Mouse (Mus musculus) neutrophil, adult 65 days (primary cell): ENCODE data around the gene Desi1. TPM values are rescaled to one million over a fixed set of nuclear protein-coding genes. Genes with fewer than 3 reads are reported as not detected.

Experiments
- total RNA-seq: library from RNA; stranded (reverse); gene quantifications from 2 replicates; pipeline ENCODE4 v1.2.4, GENCODE M21; 2023

The Desi1 gene
- 19.1 and 24.3 TPM in 2 replicates for total RNA-seq

DNA sequence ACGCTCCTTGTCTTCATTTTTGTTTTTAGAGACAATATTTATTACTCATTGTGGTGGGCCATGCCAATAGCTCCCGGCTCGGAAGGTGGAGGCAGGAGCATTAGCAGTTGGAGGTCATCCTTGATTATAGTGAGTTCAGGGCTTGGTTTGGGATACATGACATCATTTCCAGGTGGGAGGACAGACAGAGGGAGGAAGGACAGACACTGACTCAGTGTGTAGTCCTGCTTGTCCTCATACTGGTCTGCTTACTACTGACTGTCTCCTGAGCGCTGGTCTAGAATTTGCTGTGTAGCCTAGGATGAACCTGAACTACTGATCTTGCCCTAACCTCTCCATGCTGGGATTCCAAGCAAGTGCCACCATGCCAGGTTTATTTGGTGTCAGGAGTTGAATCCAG is at the start of gene Desi1:
Gene Desi1, minus strand, starts transcription at position 101 of the 400 bp plus-strand sequence.

DNA sequence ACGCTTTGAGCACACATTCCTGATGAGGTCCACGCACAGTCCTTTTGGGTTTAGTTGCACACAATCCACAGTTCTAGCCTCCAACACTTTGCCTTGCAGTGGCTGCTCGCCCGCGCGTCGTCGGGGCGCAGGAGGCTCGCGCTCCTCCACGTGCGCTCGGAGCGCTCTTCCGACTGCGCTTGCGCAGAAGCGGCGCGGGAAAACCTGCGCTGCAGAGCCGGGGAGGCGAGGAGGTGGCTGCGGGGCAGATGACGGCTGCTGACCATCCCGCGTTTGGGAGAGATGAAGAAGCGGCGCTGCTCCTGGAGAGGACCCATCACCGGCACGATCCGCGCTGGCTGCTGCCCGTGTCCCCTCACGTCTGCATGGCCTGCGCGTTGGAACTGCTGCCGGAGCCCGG is 36.2 kb upstream of the Desi1 start, which contains the start of gene Mei1:
Gene Mei1, plus strand, starts transcription at position 99 of the 400 bp plus-strand sequence.

GRCm38 (mm10) chr15:82058719-82059201 is 25.1 kb upstream of the Desi1 start, which contains the start of gene 4930407I10Rik:
4930407I10Rik (plus strand) TSS chr15:82059151.

DNA sequence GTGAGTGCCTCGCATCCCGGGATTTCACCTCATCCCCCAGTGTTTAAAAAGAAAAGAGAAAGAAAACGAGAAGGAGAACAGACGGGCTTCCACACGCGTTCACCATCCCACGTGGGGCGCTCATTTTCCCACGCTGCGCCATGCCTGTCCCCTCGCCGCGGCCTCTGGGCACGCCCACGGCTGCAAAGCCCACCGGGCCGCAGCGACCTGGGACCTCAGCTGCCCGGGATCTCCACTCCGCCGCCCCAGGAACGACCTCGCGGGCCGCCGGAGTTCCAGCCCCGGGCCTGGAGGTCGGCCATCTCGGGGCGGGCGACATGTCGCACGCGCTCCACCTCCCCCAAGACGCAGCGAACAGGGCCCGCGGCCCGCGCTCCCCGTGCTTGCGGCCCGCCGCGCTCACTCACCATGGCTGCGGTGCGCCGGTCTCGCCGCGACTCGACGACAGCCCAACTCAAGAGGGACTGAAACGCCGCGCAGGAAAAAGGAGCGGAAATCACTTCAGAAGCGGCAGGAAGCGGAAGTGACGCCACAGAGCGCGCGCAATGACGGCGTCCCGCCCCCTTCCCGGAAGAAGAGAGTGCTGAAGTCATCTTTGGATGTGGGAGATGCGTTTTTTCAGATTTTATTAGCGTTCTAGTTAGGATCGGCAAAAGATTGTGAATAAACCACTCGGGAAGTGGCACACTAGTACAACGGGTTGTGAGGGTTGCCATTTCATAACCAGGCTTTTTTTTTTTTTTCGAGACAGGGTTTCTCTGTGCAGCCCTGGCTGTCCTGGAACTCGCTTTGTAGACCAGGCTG is 13.6 kb upstream of the Desi1 start, which contains the start of gene Snu13:
Gene Snu13, minus strand, starts transcription at position 519 of the 804 bp plus-strand sequence.

GRCm38 (mm10) chr15:81987646-81988045 is 46.0 kb downstream of the Desi1 start, which contains the start of gene Xrcc6:
Xrcc6 (plus strand) TSS chr15:81987835.

DNA sequence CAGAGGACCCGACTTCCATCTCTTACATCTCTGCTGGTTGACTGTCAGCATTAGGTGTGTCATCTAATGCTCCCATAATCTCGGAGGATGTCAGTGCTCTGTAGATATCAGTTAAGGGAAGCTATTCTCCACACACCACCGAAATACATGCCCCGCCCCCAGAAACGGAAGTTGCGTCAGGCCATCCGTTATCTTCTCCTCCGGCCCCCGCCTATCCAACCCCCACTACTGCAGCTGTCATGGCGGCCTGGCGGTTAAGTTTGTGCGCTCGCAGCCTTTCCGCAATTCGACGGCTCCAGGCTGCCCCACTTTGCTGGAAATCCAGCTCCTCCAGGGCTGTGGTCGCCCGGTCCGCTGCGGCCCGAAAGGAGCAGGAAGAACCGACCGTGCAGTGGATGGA is 53.3 kb downstream of the Desi1 start, which contains the start of gene 1700029P11Rik:
Gene 1700029P11Rik, plus strand, starts transcription at position 220 of the 400 bp plus-strand sequence.

GRCm38 (mm10) chr15:81960171-81961077 is 73.2 kb downstream of the Desi1 start, which contains the start of gene Pmm1:
Pmm1 (minus strand) TSS chr15:81960930.

Other genes starting within 250 kb of the Desi1 start
- gene Tef, start 231.4 kb downstream of the Desi1 start, total RNA-seq, result 5.1 and 7.4 TPM in 2 replicates
- 46.7 and 52.8 TPM in 2 replicates for gene Tob2, start 175.1 kb downstream of the Desi1 start, total RNA-seq
- 47.6 and 51.9 TPM in 2 replicates for gene Phf5a, start 162.0 kb downstream of the Desi1 start, total RNA-seq
- gene Aco2, start 161.6 kb downstream of the Desi1 start, total RNA-seq, result 86.1 and 88.3 TPM in 2 replicates
- gene Polr3h, start 107.6 kb downstream of the Desi1 start, total RNA-seq, result 2.7 and 3.4 TPM in 2 replicates
- gene Csdc2, start 97.1 kb downstream of the Desi1 start, total RNA-seq, result not detected in 2 replicates
- 30.3 and 34.9 TPM in 2 replicates for gene Pmm1, start 72.9 kb downstream of the Desi1 start, total RNA-seq
- not detected in 2 replicates for gene 1700029P11Rik, start 53.3 kb downstream of the Desi1 start, total RNA-seq
- 15.6 and 15.7 TPM in 2 replicates for gene Xrcc6, start 46.0 kb downstream of the Desi1 start, total RNA-seq
- gene Snu13, start 13.7 kb upstream of the Desi1 start, total RNA-seq, result 37.9 and 39.5 TPM in 2 replicates
- not detected in 2 replicates for gene 4930407I10Rik, start 25.3 kb upstream of the Desi1 start, total RNA-seq
- not detected in 2 replicates for gene Mei1, start 36.1 kb upstream of the Desi1 start, total RNA-seq
- 10.6 and 19.5 TPM in 2 replicates for gene Ccdc134, start 94.1 kb upstream of the Desi1 start, total RNA-seq
- gene Srebf2, start 113.3 kb upstream of the Desi1 start, total RNA-seq, result 71.2 and 99.3 TPM in 2 replicates
- gene Shisa8, start 179.0 kb upstream of the Desi1 start, total RNA-seq, result not detected in 2 replicates
- gene Tnfrsf13c, start 190.5 kb upstream of the Desi1 start, total RNA-seq, result 0.63 and 1.0 TPM in 2 replicates
- 10.1 and 10.9 TPM in 2 replicates for gene Cenpm, start 210.9 kb upstream of the Desi1 start, total RNA-seq
- not detected in 2 replicates for gene 1500009C09Rik, start 218.5 kb upstream of the Desi1 start, total RNA-seq
- gene Sept3, start 241.0 kb upstream of the Desi1 start, total RNA-seq, result not detected in 2 replicates